Mouse (Mus musculus): Measurements from ENCODE around the gene Prrc2a. TPM values are rescaled to one million over a fixed set of nuclear protein-coding genes. Genes with fewer than 3 reads are reported as not detected.

The Prrc2a gene
- polyA plus RNA-seq, 1 experiment from 2014 or later: 179 TPM

- no peaks in the 10 kb centered on the region for H3K27me3 ChIP-seq
- H3K9ac ChIP-seq: no peak overlapping the region
- ATAC-seq (ENCODE audit: borderline replicate concordance, extremely low read depth, low FRiP score, low TSS enrichment): no peak
- no peak overlapping the region for H3K27ac ChIP-seq
- 54% methylated on average over 4 of the region's 4 CpGs for WGBS
- H3K9me3 ChIP-seq: no peaks in the 10 kb centered on the region
- H3K36me3 ChIP-seq: no peaks in the 10 kb centered on the region
- H3K4me3 ChIP-seq: no peak overlapping the region
- H3K4me1 ChIP-seq: peaks cover 9% of the 10 kb centered on the region
- H3K4me2 ChIP-seq: no peak overlapping the region
These were observed 22.6 kb upstream of the Prrc2a start for GRCm38 (mm10) chr17:35187345-35187744.

- Histone ChIP-seq H3K4me3 (peak overlapping the region; percentile 48), H3K9ac (no peak overlapping the region), H3K9me3 (no peaks in the 10 kb centered on the region), H3K27me3 (no peaks in the 10 kb centered on the region), H3K36me3 (no peaks in the 10 kb centered on the region), H3K27ac (peak overlapping the region; percentile 76), H3K4me2 (peak overlapping the region; percentile 62), H3K4me1 (peaks cover 9% of the 10 kb centered on the region)
- 1% methylated on average over 4 of the region's 4 CpGs for WGBS
- 0 out of 2 replicates have a peak, but pooled peaks have one; percentile 36 for ATAC-seq (ENCODE audit: borderline replicate concordance, extremely low read depth, low FRiP score, low TSS enrichment)
These were observed 22.0 kb upstream of the Prrc2a start for GRCm38 (mm10) chr17:35186681-35187080.

- Histone ChIP-seq H3K9ac (peak overlapping the region; percentile 36), H3K36me3 (no peaks in the 10 kb centered on the region), H3K27me3 (no peaks in the 10 kb centered on the region), H3K9me3 (no peaks in the 10 kb centered on the region), H3K4me2 (peak overlapping the region; percentile 62), H3K4me1 (peaks cover 9% of the 10 kb centered on the region), H3K4me3 (peak overlapping the region; percentile 48), H3K27ac (peak overlapping the region; percentile 76)
- peak; percentile 66; the same call in 1 of the 2 replicates for ATAC-seq (ENCODE audit: borderline replicate concordance, extremely low read depth, low FRiP score, low TSS enrichment)
- WGBS: 3% methylated on average over 18 of the region's 18 CpGs
These were observed 21.2 kb upstream of the Prrc2a start for GRCm38 (mm10) chr17:35185639-35186611.

GRCm38 (mm10) chr17:35180093-35180492 lies 15.4 kb upstream of the Prrc2a start:
- no peak overlapping the region for H3K27ac ChIP-seq
- H3K4me2 ChIP-seq: no peak overlapping the region
- H3K36me3 ChIP-seq: no peaks in the 10 kb centered on the region
- 81% methylated on average over 5 of the region's 5 CpGs for WGBS
- no peaks in the 10 kb centered on the region for H3K27me3 ChIP-seq
- no peaks in the 10 kb centered on the region for H3K4me1 ChIP-seq
- no peak overlapping the region for H3K4me3 ChIP-seq
- no peak overlapping the region for H3K9ac ChIP-seq
- no peaks in the 10 kb centered on the region for H3K9me3 ChIP-seq
- no peak for ATAC-seq (ENCODE audit: borderline replicate concordance, extremely low read depth, low FRiP score, low TSS enrichment)

GRCm38 (mm10) chr17:35178528-35178927 lies 13.8 kb upstream of the Prrc2a start:
- H3K9me3 ChIP-seq: no peaks in the 10 kb centered on the region
- no peak overlapping the region for H3K4me3 ChIP-seq
- no peaks in the 10 kb centered on the region for H3K36me3 ChIP-seq
- 12% methylated on average over 5 of the region's 5 CpGs for WGBS
- ATAC-seq (ENCODE audit: borderline replicate concordance, extremely low read depth, low FRiP score, low TSS enrichment): peak; percentile 46; the same call in 1 of the 2 replicates
- H3K9ac ChIP-seq: no peak overlapping the region
- H3K4me2 ChIP-seq: no peak overlapping the region
- H3K4me1 ChIP-seq: no peaks in the 10 kb centered on the region
- H3K27ac ChIP-seq: no peak overlapping the region
- no peaks in the 10 kb centered on the region for H3K27me3 ChIP-seq

- no peak within 1 kb of the TSS for H3K27ac ChIP-seq
- H3K4me1 ChIP-seq: no peaks in the 10 kb centered on the region
- no peak within 1 kb of the TSS for H3K4me3 ChIP-seq
- 33% methylated on average over 2 of the region's 2 CpGs for WGBS
- H3K9ac ChIP-seq: no peak within 1 kb of the TSS
- H3K27me3 ChIP-seq: no peaks in the 10 kb centered on the region
- no peaks in the 10 kb centered on the region for H3K36me3 ChIP-seq
- H3K4me2 ChIP-seq: no peak within 1 kb of the TSS
- no peak for ATAC-seq (ENCODE audit: borderline replicate concordance, extremely low read depth, low FRiP score, low TSS enrichment)
- no peaks in the 10 kb centered on the region for H3K9me3 ChIP-seq
These were observed 11.3 kb upstream of the Prrc2a start, which contains the start of gene Aif1 for GRCm38 (mm10) chr17:35175968-35176367. Gene Aif1 (minus strand): TSS chr17:35176068.

GRCm38 (mm10) chr17:35175382-35175781 lies 10.7 kb upstream of the Prrc2a start:
- Histone ChIP-seq H3K4me3 (no peak overlapping the region), H3K4me2 (no peak overlapping the region), H3K4me1 (no peaks in the 10 kb centered on the region), H3K36me3 (no peaks in the 10 kb centered on the region), H3K27me3 (no peaks in the 10 kb centered on the region), H3K9ac (no peak overlapping the region), H3K27ac (no peak overlapping the region), H3K9me3 (no peaks in the 10 kb centered on the region)
- no peak for ATAC-seq (ENCODE audit: borderline replicate concordance, extremely low read depth, low FRiP score, low TSS enrichment)
- 69% methylated on average over 6 of the region's 6 CpGs for WGBS

- Histone ChIP-seq H3K4me2 (no peak overlapping the region), H3K9me3 (no peaks in the 10 kb centered on the region), H3K9ac (no peak overlapping the region), H3K27ac (no peak overlapping the region), H3K4me1 (no peaks in the 10 kb centered on the region), H3K4me3 (no peak overlapping the region), H3K27me3 (no peaks in the 10 kb centered on the region), H3K36me3 (no peaks in the 10 kb centered on the region)
- no peak for ATAC-seq (ENCODE audit: borderline replicate concordance, extremely low read depth, low FRiP score, low TSS enrichment)
- 56% methylated on average over 8 of the region's 8 CpGs for WGBS
These were observed 9.7 kb upstream of the Prrc2a start for GRCm38 (mm10) chr17:35174201-35174977.

GRCm38 (mm10) chr17:35173329-35173728 lies 8.6 kb upstream of the Prrc2a start:
- H3K4me3 ChIP-seq: no peak overlapping the region
- no peak for ATAC-seq (ENCODE audit: borderline replicate concordance, extremely low read depth, low FRiP score, low TSS enrichment)
- no peak overlapping the region for H3K27ac ChIP-seq
- H3K4me2 ChIP-seq: no peak overlapping the region
- no peaks in the 10 kb centered on the region for H3K27me3 ChIP-seq
- 59% methylated on average over 3 of the region's 3 CpGs for WGBS
- H3K9me3 ChIP-seq: no peaks in the 10 kb centered on the region
- H3K4me1 ChIP-seq: no peaks in the 10 kb centered on the region
- no peaks in the 10 kb centered on the region for H3K36me3 ChIP-seq
- no peak overlapping the region for H3K9ac ChIP-seq

GRCm38 (mm10) chr17:35172445-35173234 lies 7.9 kb upstream of the Prrc2a start:
- no peaks in the 10 kb centered on the region for H3K36me3 ChIP-seq
- no peak overlapping the region for H3K27ac ChIP-seq
- 64% methylated on average over 11 of the region's 11 CpGs for WGBS
- no peaks in the 10 kb centered on the region for H3K4me1 ChIP-seq
- H3K9me3 ChIP-seq: no peaks in the 10 kb centered on the region
- ATAC-seq (ENCODE audit: borderline replicate concordance, extremely low read depth, low FRiP score, low TSS enrichment): no peak
- no peak overlapping the region for H3K4me3 ChIP-seq
- H3K9ac ChIP-seq: no peak overlapping the region
- H3K4me2 ChIP-seq: no peak overlapping the region
- no peaks in the 10 kb centered on the region for H3K27me3 ChIP-seq

- Histone ChIP-seq H3K4me3 (no peak overlapping the region), H3K36me3 (no peaks in the 10 kb centered on the region), H3K27ac (no peak overlapping the region), H3K9ac (no peak overlapping the region), H3K27me3 (no peaks in the 10 kb centered on the region), H3K4me1 (peaks cover 13% of the 10 kb centered on the region), H3K4me2 (no peak overlapping the region), H3K9me3 (no peaks in the 10 kb centered on the region)
- ATAC-seq (ENCODE audit: borderline replicate concordance, extremely low read depth, low FRiP score, low TSS enrichment): no peak
- WGBS: 8% methylated on average over 4 of the region's 4 CpGs
These were observed 4.0 kb upstream of the Prrc2a start for GRCm38 (mm10) chr17:35168541-35169207.

Data from lung, embryonic 15.5 days (tissue).